Mouse (Mus musculus): ENCODE measurements around the gene Rhno1. TPM values are rescaled to one million over a fixed set of nuclear protein-coding genes. Genes with fewer than 3 reads are reported as not detected.

The Rhno1 gene
- 52.9 TPM for total RNA-seq (2023)

DNA sequence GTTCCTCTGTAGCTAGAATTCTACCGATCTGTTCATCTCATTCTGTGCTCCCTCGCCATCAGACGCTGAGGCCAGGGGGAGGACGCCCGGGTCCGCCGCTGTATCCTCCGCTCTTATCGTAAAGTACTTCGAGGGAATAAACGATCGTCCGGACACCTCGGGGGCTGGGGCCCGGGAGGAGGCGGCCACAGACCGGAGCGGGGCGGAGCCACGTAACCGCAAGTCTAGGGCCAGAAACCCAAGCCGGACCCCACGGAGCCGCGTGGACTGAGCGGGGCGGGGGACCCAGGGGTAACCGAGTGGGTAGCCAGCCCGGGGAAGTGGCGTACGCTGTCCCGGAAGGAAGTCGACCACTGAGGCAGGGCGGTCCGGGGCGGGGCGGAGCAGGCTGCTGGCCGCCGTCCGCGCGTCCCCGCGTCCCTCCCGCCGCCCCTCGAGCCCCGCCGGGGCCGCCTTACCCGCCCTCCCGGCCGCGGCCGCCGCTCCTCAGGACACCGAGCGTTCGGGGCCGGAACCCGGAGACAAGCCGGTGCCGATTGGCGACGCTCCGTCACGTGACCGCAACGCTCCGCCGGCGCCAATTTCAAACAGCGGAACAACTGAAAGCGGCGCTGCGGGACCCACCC lies at the start of gene Rhno1, which contains the start of gene Foxm1:
Rhno1 (minus strand) TSS at position 531 of the 626 bp plus-strand sequence.
Foxm1 (plus strand) TSS at position 587 of the 626 bp plus-strand sequence.

DNA sequence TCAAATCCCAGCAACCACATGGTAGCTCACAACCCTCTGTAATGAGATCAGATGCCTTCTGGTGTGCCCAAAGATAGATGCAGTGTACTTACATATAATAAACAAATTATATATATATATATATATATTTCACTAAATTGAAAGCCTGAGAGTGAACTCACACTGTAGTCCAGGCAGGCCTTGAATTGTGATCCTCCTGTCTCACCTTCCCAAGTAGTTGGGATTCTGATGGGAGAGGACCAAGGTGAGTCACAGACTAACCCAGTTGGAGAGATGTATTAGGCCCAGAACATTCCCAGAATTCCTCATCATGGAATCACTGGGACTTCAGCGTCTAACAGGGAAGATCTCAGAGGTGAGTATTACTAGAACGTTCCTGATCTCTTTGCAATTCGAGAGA lies 36.3 kb upstream of the Rhno1 start, which contains the start of gene Nrip2:
Nrip2 (plus strand) TSS at position 301 of the 400 bp plus-strand sequence.

DNA sequence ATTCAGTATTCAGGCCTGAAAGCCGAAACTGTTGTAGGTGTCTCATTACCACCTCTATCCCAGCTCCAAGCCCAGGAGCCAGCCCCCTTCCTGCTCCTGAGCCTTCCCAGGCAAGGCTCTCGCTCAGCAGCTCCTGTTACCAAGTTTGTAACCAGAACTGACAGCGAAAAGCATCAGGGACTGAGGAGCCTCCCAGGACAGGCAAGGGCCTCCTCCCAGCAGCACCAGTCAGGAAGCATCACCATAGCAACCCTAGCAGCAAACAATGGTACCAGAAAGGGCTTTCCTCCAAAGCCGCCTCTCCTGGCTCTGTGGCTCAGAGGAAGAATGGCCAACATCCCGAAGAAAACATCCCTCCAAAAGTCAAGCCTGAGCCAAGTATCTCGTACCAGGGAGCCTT lies 12.5 kb upstream of the Rhno1 start, which contains the start of the genes Tex52 and Gm44596:
Tex52 (plus strand) TSS at position 265 of the 400 bp plus-strand sequence.
Gm44596 (plus strand) TSS at position 312 of the 400 bp plus-strand sequence.

DNA sequence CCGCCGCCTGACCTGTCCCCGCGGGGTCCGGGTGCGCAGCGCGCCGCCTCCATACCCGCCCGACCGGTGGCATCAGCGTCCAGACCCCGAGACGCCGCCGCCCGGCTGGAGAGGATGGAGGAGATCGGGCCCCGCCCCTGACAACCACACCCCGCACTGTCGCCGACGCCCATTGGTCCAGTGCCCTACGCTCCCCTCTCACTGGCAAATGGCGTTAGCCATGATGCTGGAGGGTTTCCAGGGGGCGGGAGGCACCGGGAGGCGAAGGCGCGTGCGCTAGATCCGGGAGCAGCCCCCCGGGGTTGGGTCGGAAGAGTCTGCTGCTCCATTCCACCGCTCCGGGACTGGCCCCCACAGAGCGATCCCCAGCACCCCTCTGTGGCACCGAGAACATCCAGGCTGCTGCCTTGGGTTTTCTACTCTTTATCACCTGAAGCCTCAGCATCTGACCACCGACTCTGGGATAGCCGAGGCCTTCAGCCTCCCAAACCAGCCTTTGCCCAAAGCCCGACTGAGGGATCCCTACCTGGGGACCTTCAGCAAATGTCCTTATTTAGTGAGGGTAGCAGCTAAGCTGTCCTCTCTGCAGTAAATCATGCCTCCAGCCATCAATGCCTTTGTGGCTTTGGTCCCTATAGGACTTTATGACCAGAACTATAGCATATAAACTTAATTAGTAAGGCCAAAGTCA lies 6.8 kb downstream of the Rhno1 start, which contains the start of gene Tulp3:
Tulp3 (minus strand) TSS at position 126 of the 691 bp plus-strand sequence.

Other genes starting within 250 kb of the Rhno1 start
- gene Tspan9, start 219.3 kb downstream of the Rhno1 start, total RNA-seq (2023), result 6.7 TPM
- not detected for gene Tead4, start 62.1 kb downstream of the Rhno1 start, total RNA-seq (2023)
- 5.4 TPM for gene Tulp3, start 7.1 kb downstream of the Rhno1 start, total RNA-seq (2023)
- gene Foxm1, start 56 bp upstream of the Rhno1 start, total RNA-seq (2023), result 11.5 TPM
- not detected for gene Tex52, start 12.5 kb upstream of the Rhno1 start, total RNA-seq (2023)
- not detected for gene Gm44596, start 12.6 kb upstream of the Rhno1 start, total RNA-seq (2023)
- not detected for gene Nrip2, start 36.4 kb upstream of the Rhno1 start, total RNA-seq (2023)
- gene Itfg2, start 62.0 kb upstream of the Rhno1 start, total RNA-seq (2023), result 73.1 TPM
- 68.7 TPM for gene Fkbp4, start 75.8 kb upstream of the Rhno1 start, total RNA-seq (2023)
- not detected for gene Pzp, start 163.8 kb upstream of the Rhno1 start, total RNA-seq (2023)
- gene A2ml1, start 218.7 kb upstream of the Rhno1 start, total RNA-seq (2023), result not detected

All from CD4-positive naive resting alpha-beta T cell, adult 76 days (primary cell).